Mouse (Mus musculus) thymus, postnatal 4 days (tissue): ENCODE measurements at regions not wholly inside any gene's neighbourhood (a gene's known extent, or its start where the extent isn't known, plus 50 kb on each side); places are given as distances from the start of the nearest gene placed in this dataset.
A peak's percentile ranks its signal among the peaks of the same experiment; 100 is the strongest.
"Not testable (repeated sequence)": the region's sequence is repeated elsewhere in the genome, so short reads cannot be mapped to it uniquely, and the experiment has no call there.

Experiments
- DNase-seq: peaks from one replicate; pipeline ENCODE4 v3.0.0; 2021

- DNase-seq: peak; percentile 95
Observed at GRCm38 (mm10) chr10:86636953-86637376, 68.3 kb downstream of the Hsp90b1 start.

- DNase-seq: not testable (repeated sequence)
Observed at GRCm38 (mm10) chr10:86636515-86636914, 68.8 kb downstream of the Hsp90b1 start.

GRCm38 (mm10) chr10:86626734-86627133 is 78.6 kb downstream of the Hsp90b1 start:
- not testable (repeated sequence) for DNase-seq

- DNase-seq: not testable (repeated sequence)
Observed at GRCm38 (mm10) chr10:86617958-86618664, 87.2 kb downstream of the Hsp90b1 start.

- not testable (repeated sequence) for DNase-seq
Observed at GRCm38 (mm10) chr10:86612341-86612740, 93.0 kb downstream of the Hsp90b1 start.

- not testable (repeated sequence) for DNase-seq
Observed at GRCm38 (mm10) chr10:86610027-86610426, 95.3 kb downstream of the Hsp90b1 start.

GRCm38 (mm10) chr10:86600843-86601242 is 102.1 kb upstream of the Syn3 start:
- DNase-seq: not testable (repeated sequence)

GRCm38 (mm10) chr10:86599991-86600390 is 101.3 kb upstream of the Syn3 start:
- DNase-seq: peak; percentile 53

GRCm38 (mm10) chr10:86590211-86590610 is 91.5 kb upstream of the Syn3 start:
- DNase-seq: not testable (repeated sequence)

- DNase-seq: not testable (repeated sequence)
Observed at GRCm38 (mm10) chr10:86566875-86567274, 68.2 kb upstream of the Syn3 start.

- DNase-seq: peak; percentile 45
Observed at GRCm38 (mm10) chr10:86555843-86556242, 57.1 kb upstream of the Syn3 start.
